Mouse (Mus musculus) E14TG2a.4 (cell line): ENCODE measurements around the gene Rfx8.

Source experiments
- H3K27me3 ChIP-seq: 2 replicates; pipeline ENCODE4 v1.6.1; 2014; ENCODE audit warnings: low read length, control low read depth; ENCODE audit not compliant: insufficient read depth
- H3K36me3 ChIP-seq: 2 replicates; pipeline ENCODE4 v1.6.1; 2014; ENCODE audit warnings: low read length, control low read depth; ENCODE audit not compliant: insufficient read depth
- H3K4me1 ChIP-seq: replicated peaks from 2 replicates; pipeline ENCODE4 v1.6.1; 2014; ENCODE audit warnings: low read depth, low read length, control low read depth
- H3K4me3 ChIP-seq: replicated peaks from 2 replicates; pipeline ENCODE4 v1.5.1; 2014; ENCODE audit warnings: mild to moderate bottlenecking, low read length
- H3K9me3 ChIP-seq: 2 replicates; pipeline ENCODE4 v1.6.1; 2014; ENCODE audit warnings: low read length, control low read depth
- CTCF ChIP-seq: conservative IDR thresholded peaks from 2 replicates; pipeline ENCODE4 v1.5.1; 2014; ENCODE audit warnings: low read length
- NANOG ChIP-seq: IDR thresholded peaks from 2 replicates; pipeline ENCODE4 v1.6.1; 2014; ENCODE audit warnings: borderline replicate concordance, low read length, mixed read lengths
- POU5F1 ChIP-seq: IDR thresholded peaks from 2 replicates; pipeline ENCODE4 v1.6.1; 2014; ENCODE audit warnings: low read length, borderline replicate concordance

The Rfx8 gene

DNA sequence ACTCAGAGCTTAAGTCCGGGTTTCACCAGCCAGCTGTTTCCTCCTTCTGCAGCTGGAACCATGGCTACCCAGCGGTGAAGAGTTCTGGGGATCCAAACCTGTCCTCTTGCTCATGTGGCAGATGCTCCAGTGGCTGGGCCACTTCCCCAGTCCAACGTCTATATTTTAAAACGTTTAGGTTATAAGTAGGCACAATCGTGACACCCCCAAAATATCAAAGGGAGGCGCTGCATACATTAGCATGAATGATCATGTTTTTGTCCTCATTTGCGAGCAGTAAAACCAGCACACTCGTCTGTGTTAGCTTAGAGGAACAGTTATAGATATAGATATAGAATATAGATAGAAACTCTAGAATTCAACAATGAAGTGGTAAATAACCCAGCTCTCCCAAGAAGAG lies 83.7 kb downstream of the Rfx8 start:
- Histone ChIP-seq H3K36me3 (no peaks in the 10 kb centered on the region), H3K4me3 (no peak overlapping the region), H3K9me3 (peaks cover 4% of the 10 kb centered on the region; the same call in 1 of the 2 replicates), H3K27me3 (no peaks in the 10 kb centered on the region), H3K4me1 (peaks cover 16% of the 10 kb centered on the region)
- no peak for TF ChIP-seq CTCF
- TF ChIP-seq POU5F1, result no peak

DNA sequence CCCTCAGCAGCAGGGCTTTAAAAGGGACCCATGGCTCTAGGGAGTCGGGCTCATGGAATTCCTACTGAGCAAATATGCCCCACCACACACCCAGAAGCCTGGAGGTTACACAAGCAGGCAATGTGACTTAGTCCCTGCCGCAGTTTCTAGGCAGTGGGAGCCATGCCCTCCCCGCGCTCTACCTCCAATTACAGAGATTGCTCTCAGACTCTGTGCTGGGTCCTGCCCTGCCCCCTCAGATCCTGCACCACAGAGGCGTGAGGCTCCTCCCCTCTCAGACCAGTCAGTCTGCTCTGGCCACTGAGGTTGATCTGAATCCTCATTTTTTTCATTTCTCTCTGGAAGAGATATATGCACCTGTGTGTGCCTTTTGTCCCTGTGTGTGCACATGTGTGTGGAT lies 84.1 kb downstream of the Rfx8 start:
- Histone ChIP-seq H3K36me3 (no peaks in the 10 kb centered on the region), H3K9me3 (peaks cover under 1% of the 10 kb centered on the region; the same call in 1 of the 2 replicates), H3K4me3 (no peak overlapping the region), H3K27me3 (no peaks in the 10 kb centered on the region), H3K4me1 (peaks cover 16% of the 10 kb centered on the region)
- no peak for TF ChIP-seq NANOG
- TF ChIP-seq POU5F1, result no peak
- TF ChIP-seq CTCF, result no peak

DNA sequence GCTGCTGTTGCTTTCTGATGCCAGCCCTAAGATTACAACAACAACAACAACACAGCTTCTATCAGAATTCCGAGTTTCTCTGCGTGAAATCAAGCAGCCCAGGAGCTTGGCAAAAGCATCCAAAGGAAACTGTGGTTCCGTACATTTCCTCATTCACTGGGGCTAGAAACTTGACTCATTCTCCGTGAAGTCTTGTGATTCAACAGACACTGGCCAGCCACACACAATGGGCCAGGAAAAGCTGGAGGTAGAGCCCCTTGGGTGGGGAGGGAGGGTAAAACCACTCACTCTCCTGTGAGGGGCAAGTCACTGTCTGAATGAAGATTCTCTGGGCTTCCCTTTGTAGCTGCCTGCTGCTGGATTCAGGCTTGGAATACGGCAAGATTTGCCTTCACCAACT lies 84.6 kb downstream of the Rfx8 start:
- no peaks in the 10 kb centered on the region for H3K27me3 ChIP-seq
- peaks cover 16% of the 10 kb centered on the region for H3K4me1 ChIP-seq
- no peak overlapping the region for H3K4me3 ChIP-seq
- no peaks in the 10 kb centered on the region for H3K36me3 ChIP-seq
- no peaks in the 10 kb centered on the region for H3K9me3 ChIP-seq
- TF ChIP-seq NANOG (no peak), CTCF (no peak), POU5F1 (no peak)

DNA sequence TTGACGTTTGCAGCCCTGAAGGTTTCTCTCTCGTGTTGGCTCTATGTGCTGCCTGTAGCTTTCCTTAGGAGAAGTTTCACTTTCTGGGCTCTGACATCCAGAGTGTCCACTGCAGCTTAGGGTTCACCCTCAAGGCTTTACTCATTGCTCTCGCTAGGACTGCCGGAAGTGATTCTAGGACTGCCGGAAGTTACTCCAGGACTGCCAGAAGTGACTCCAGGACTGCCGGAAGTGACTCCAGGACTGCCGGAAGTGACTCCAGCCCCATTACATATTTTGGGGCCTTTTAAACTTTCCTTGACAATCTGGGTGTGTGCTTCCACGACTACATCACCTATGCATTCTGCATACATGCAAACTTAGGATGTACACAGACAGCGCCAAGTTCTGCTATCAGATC lies 92.2 kb downstream of the Rfx8 start:
- no peak overlapping the region for H3K4me3 ChIP-seq
- peaks cover 3% of the 10 kb centered on the region for H3K4me1 ChIP-seq
- no peaks in the 10 kb centered on the region for H3K9me3 ChIP-seq
- H3K36me3 ChIP-seq, result no peaks in the 10 kb centered on the region
- TF ChIP-seq CTCF, result no peak
- TF ChIP-seq NANOG, result no peak
- no peak for TF ChIP-seq POU5F1
- no peaks in the 10 kb centered on the region for H3K27me3 ChIP-seq

DNA sequence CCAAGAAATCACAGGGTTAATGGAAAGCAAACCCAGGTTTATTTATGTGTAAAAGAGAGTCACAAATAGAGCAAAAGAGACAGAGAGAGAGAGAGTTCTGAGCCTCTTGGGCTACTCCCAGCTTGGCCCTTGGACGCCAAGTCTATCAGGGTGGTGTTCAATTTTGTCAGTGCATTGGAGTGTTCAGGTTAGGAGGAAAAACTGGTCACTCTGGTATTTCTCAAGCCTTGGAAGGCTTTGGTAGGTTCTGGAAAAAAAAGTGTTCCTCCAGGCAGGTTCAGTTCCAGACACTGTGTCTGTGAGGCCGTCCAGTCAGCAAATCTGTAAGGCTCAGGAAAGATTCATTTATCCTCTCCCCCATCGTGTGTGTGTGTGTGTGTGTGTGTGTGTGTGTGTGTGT lies 95.3 kb downstream of the Rfx8 start:
- no peak for TF ChIP-seq POU5F1
- TF ChIP-seq CTCF, result no peak
- no peak for TF ChIP-seq NANOG
- H3K9me3 ChIP-seq, result no peaks in the 10 kb centered on the region
- H3K36me3 ChIP-seq, result no peaks in the 10 kb centered on the region
- H3K4me1 ChIP-seq, result peaks cover 23% of the 10 kb centered on the region
- H3K4me3 ChIP-seq, result no peak overlapping the region
- H3K27me3 ChIP-seq, result no peaks in the 10 kb centered on the region

DNA sequence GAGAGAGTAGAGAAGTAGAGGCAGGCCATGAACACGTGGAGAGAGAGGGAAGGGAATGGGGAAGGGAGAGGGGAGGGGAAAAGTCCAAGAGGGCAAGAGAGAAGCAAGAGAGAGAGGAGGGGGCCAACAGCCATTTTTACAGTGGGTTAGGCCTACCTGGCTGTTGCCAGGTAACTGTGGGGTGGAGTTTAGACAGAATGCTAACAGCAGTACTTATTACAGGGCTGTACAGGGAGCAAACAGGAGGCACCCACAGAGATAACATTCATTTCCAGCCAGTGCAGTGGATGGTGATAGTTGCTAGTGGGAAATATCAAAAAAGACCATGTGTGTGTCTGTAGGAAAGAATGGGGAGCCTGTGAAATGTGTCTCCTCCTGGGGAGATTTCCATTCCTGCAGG lies 97.1 kb downstream of the Rfx8 start:
- Histone ChIP-seq H3K27me3 (no peaks in the 10 kb centered on the region), H3K4me1 (peaks cover 23% of the 10 kb centered on the region), H3K36me3 (no peaks in the 10 kb centered on the region), H3K4me3 (no peak overlapping the region), H3K9me3 (no peaks in the 10 kb centered on the region)
- TF ChIP-seq NANOG (no peak), CTCF (no peak), POU5F1 (no peak)

DNA sequence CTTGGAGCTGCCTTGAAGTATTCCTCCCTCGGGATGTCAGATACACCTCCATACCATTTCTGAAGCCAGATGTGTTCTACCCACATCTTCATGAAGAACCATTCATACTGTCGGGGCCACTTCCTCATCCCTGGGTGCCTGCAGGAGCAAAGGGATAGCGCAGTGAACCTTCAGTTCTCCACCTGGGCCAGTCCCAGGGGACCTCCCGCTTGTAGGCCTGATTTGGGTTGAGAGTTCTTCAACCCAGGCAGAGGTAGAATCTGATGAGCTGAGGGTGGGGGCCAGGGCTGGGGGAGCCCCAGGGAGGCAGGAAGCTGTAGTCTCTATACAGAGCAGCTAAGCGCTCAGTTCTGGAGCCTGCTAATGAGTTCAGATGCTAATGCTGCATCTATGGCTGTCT lies 97.7 kb downstream of the Rfx8 start:
- no peaks in the 10 kb centered on the region for H3K27me3 ChIP-seq
- H3K4me1 ChIP-seq, result peaks cover 23% of the 10 kb centered on the region
- no peaks in the 10 kb centered on the region for H3K36me3 ChIP-seq
- no peak overlapping the region for H3K4me3 ChIP-seq
- TF ChIP-seq POU5F1 (no peak), NANOG (no peak), CTCF (no peak)
- H3K9me3 ChIP-seq, result no peaks in the 10 kb centered on the region

DNA sequence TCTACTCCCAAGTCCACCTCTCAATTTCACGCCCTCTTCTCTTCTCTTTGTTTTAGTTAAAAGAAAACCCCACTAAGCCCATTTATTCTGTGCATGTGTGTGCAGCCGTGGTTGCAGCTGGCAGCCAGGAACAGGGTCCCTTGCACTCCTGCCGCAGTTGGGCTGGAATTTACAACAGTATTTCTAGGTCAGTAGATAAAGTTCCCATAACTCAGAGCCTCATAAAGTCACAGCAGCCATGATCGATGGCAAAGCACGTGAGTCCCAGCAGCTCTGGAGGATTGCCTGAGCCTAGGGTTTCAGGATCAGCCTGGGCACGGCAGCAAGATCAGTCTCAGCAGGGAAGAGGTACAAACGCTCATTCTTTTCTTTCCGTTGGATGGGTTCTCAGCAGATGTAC lies 102.3 kb downstream of the Rfx8 start:
- TF ChIP-seq CTCF (no peak), POU5F1 (no peak), NANOG (no peak)

DNA sequence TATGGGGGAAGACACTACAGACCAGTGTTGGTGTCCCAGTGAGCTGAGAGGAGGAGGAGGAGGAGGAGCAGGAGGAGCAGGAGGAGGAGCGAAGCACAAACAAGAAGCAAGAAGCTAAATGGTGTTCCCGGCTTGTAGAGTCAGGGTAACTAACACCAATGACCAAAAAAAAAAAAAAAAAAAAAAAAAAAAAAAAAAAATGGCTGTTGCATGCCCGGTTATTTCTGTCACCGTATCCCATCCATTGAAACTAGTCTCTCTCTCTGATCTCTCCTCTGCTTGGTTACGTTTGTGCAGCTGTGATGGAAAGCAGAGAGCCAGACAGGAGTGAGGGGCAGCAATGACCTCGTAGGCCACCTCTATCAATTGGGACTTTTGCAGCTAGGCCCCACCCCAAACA lies 105.3 kb downstream of the Rfx8 start:
- TF ChIP-seq POU5F1, result no peak
- no peak for TF ChIP-seq NANOG
- no peak for TF ChIP-seq CTCF
- Histone ChIP-seq H3K27me3 (0 out of 2 replicates have a peak, but pooled peaks cover 5% of the 10 kb centered on the region), H3K4me3 (no peak overlapping the region), H3K36me3 (no peaks in the 10 kb centered on the region), H3K9me3 (no peaks in the 10 kb centered on the region), H3K4me1 (peaks cover 20% of the 10 kb centered on the region)

More for the DNA sequence above, 102.3 kb downstream of the Rfx8 start:
- no peak overlapping the region for H3K4me3 ChIP-seq
- no peaks in the 10 kb centered on the region for H3K9me3 ChIP-seq
- no peaks in the 10 kb centered on the region for H3K36me3 ChIP-seq
- H3K27me3 ChIP-seq, result 0 out of 2 replicates have a peak, but pooled peaks cover 5% of the 10 kb centered on the region
- H3K4me1 ChIP-seq, result peaks cover 36% of the 10 kb centered on the region
